Mouse (Mus musculus) urinary bladder, adult 2 months (tissue): ENCODE data around the gene Lrrn4. TPM values are rescaled to one million over a fixed set of nuclear protein-coding genes. Genes with fewer than 3 reads are reported as not detected.

Experiments
- DNase-seq: peaks from one replicate; pipeline ENCODE4 v3.0.0; 2022; ENCODE audit warnings: low spot score
- polyA plus RNA-seq: library from polyadenylated mRNA; depleted of rRNA; stranded (reverse); fragments of >200 nt; gene quantifications from 2 replicates; pipeline ENCODE4 v1.2.3, GENCODE M21; 2012; rRNA removed

Lrrn4 gene
- polyA plus RNA-seq, 1 experiment, result 4.8 TPM

DNA sequence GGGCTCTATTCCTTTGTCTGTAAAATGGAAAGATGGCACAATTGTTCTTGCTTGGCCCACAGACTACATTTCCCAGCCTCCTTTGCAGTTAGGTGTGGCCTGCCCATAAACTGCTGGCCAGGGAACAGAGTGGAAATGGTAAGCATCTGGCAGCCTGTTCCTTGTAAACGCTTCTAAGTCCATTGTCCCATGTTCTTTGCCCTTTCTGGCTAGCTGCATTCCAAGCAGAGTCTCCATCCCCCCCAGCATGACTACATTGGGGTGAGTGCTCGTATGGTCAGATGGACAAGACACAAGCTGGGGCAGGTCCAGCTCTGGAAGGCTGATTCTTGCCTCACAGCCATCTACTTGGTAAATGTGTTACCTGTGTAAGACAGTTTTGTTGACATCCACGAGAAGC is 9.0 kb downstream of the Lrrn4 start:
- no peak for DNase-seq

DNA sequence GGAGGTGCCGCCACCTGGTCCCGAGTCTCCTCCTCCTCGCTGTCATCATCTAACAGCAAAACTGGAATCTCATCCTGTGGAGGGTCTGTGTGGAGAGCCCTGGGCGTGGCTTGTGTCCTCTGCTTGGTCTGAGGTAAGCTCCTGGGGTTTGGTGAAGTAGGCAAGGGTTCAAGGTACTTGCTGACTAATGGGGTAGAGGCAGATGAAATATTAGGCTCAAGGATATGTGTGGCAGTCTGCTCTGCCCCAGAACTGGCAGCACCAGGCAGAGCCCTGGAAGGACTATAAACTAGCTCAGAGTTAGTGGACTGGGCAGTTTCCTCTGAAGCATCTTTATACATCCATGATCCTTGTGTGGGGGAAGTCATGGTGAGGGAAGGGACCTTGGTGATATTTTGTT is 10.4 kb downstream of the Lrrn4 start:
- DNase-seq, result no peak

DNA sequence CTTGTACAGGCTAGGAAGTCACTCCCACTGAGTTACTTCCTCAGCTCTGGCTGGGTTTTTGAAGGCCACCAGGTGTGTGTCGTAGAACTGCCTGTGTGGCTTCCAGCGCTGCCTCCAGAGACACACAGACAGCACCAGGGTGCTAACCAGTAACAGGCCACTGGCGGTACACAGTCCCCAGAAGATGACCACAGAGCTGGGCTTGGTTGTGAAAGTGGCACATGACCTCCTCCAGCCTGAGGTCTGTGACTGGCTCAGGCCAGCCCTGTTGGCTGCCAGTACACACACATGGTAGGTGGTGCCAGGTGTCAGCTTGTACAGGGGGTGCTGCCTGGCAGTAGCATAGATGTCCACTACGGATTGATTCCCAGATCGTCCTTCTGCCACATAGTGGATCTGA is 11.0 kb downstream of the Lrrn4 start:
- no peak for DNase-seq

DNA sequence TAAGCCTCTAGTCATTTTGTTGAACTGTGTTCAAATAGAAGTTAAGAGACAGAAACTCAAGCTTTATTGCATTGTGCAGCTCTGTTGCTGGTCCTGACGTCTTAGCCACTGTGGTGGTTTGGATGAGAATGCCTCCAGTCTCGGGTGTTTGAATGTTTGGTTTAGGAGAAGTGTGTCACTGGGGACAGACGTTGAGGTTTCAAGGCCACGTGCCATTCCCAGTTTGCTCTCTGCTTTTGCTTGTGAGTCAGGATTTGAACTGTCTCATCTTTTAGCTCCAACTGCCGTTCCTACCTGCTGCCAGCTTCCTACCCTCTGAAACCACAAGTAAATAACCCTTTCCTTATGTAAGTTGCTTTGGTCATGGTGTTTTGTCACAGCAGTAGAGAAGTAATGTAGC is 13.2 kb downstream of the Lrrn4 start:
- no peak for DNase-seq

DNA sequence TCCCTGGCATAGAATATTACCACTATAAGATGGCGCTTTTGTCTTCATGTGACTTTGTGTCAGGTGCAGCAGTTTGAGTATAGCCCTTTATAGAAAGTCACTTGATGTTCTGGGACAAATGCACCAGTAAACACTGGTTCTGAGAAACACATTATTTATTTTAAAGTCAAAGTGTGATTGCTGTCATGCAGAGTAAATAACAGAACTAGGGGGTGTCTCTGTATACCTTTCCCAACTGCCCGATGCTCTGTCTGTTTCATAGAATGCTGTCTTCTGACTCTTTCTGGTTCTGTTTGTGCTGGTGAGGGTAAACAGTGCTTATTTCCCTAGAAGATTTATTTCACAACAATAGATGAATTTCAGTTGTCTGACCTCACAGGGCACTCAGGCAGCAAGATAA is 17.4 kb downstream of the Lrrn4 start:
- no peak for DNase-seq

DNA sequence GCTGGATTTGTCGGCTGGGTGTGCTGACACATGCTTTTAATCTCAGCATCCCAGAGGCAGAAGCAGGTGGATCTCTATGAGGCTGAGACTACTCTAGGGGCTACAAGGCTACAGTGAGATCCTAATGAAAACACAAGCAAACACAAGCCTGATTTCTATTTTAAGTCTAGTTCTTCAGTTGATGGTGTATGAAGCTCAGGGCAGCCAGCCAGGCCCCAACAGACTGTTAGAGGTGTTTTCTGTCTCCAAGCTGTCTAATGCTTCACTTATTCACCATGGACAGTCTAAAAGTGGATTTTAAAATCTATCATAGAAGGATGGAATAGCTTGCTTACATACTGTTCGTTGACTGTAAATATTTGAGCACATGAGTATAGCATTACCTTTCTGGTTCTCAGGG is 19.2 kb downstream of the Lrrn4 start:
- no peak for DNase-seq

DNA sequence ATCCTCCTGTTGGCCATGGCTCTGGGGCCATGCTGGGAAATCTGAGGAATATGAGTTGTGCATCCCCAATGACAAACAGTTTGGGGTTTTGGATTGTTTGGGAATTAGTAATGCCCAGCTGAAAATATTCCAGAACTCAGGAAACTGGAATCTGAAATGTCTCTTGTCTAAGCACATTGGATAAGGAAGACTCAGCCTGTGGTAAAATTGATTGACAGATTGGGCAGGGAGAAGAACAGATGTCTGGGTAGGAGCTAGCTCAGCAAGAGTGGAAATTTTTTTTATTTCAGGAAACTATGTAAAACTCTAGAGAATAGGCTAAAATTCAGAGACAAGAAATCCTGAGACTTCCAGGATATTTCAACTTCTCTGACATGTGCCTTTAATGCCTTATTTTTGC is 20.3 kb downstream of the Lrrn4 start:
- no peak for DNase-seq

DNA sequence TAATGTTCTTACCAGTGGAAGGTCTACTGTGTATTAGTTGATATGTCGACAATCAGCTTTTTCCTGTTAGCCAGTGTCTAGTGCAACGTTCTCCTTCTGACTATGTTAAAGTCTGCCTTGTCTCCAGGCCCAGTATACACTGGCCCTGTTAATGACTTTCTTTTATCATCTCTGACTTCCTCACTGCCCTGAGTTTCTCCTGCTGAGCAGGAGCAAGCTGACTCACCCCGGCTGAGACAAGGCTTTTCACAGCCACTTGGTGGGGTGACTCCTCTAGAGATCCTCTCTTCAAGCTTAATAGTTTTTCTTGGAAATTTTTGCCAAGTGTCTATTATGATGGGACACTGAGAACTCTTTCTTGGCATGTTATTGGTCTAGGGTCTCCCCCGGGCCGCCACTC is 24.4 kb downstream of the Lrrn4 start:
- DNase-seq, result no peak

DNA sequence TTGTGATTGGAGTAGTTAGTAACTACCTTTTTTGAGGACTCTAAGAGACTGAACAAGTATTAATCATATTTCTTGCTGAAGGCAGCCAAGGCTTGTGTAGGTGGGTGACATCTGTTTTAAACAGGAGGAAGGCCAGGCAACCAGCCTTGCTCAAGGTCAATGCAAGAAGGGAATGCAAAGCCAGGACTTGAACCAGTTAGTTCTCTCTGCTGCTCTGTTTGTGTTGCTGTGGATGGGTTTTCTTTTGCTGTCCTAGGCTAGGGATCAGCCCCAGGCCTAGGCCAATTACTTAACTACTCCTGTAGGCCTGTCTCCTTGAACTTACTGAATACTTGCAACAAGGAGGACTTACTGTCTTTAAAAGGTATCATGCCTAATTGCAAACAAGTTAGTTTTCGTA is 27.6 kb downstream of the Lrrn4 start:
- DNase-seq, result no peak

DNA sequence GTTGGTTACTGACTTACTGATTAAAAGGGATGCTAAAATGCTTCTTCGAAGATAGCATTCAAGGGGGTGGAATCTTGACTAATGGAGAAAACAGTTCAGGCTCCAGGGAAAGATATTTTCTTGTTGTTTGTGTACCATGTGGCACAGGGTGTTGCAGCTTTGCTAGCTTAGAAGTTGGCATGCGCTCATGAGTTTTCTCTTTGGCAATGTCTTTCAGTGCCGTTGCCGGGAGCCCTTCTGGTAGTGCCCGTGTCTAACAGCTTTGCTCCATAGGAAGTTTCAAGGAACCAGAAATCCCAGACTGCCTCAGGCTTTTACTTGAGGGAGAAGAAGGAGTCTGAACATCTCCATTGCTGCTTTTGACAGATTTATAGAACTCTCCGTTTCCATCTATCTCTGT is 31.6 kb downstream of the Lrrn4 start:
- DNase-seq, result no peak

DNA sequence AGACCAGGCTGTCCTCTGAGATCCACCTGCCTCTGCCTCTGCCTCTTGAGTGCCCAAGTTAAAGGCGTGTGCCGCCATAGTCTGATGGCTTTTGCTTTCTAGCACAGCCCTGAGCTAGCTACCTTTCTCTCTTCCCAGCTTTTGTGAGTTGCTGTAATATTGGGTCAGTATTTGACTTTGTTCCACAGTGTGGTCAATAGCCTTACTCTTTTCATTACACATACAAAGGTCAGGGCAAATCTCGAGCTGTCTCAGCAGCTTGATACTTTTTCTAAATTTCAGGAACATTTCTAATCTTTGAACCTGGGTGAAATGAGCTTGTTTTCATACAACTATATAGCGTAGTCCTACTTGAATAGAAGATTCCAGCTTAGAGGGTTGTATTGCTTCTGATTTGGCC is 32.3 kb downstream of the Lrrn4 start:
- no peak for DNase-seq

DNA sequence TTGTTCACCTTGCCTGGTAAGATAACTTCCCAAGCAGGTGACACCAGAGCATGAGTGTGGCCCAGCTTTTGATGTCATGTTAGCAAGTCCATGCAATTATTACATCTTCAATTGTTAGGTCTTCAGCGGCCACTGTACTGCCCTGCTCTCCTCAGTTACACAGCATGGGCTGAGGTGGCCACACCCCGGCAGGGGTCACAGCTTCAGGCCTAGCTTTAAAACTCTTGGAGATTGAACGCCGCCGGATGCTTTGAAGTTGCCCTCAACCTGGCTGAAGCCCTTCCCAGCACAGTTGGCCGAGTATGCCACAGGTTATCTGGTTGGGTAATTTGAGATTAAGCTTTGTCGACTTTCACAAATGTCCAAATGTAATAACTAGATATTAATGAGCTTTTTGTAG is 33.1 kb downstream of the Lrrn4 start:
- no peak for DNase-seq

DNA sequence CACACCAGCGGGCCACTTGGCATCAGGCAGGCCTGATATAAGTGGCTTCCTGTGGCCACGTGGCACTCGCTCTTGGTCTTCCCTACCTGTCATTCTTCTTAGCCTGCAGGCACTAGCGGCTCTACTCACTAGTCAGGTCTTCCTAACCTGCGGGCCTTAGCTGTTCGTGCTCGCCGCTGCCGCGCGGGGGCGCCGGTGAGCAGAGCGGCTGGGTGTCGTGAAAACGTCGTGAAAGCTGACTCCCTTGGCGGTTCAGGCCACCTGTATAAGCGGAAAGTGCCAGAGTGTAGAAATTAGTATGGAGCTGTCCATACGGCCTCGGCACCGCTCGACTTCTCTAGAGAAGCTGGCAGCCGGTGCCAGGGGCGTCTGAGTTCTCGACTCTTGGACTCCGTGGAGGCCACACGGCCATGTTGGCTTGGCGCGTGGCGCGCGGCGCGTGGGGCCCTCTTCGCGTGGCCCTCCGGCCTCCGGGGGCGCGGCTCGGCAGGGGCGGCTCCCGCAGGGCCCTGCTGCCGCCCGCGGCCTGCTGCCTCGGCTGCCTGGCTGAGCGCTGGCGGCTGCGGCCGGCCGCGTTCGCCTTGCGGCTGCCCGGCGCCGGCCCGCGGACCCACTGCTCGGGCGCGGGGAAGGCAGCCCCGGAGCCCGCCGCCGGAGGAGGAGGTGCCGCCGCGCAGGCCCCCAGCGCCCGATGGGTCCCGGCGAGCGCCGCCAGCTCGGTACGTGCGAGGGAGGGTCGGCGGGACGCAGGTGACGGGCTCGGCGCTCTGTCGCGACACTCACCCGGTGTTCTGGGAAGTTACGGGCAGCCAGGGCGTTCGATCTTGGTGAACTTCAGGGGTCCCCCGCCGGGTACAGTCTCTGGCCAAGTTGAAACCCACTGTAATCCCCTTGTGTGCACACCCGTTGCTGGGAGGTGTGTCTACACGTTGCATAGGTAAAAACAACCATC is 34.0 kb downstream of the Lrrn4 start, which contains the start of gene Crls1:
Crls1 (plus strand) TSS at position 260 of the 952 bp plus-strand sequence.
- peak; percentile 99 for DNase-seq

DNA sequence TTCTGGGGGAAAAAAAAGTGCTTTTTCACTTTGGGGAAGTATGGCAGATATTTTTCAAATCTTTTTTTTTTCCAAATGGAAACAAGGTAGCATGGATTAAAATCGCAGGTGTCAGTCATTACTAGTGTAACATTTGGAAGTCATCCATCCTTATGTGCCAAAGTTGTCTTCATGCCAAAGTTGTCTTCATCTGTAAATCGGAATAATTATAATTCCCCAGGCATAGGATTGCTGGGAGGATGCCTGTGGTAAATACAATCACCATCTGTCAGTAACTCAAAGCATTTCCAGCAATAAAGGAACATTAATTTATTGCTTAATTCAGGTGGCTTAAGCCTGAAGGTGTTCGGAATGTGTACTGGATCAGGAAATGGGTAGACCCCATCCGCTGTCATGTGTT is 39.6 kb downstream of the Lrrn4 start:
- no peak for DNase-seq

Other genes with a start within 250 kb of the Lrrn4 start
- gene Shld1, start 194.0 kb downstream of the Lrrn4 start, polyA plus RNA-seq, result 14.2 and 14.4 TPM in 2 replicates
- gene Chgb, start 99.6 kb downstream of the Lrrn4 start, polyA plus RNA-seq, result 0.19 and 0.27 TPM in 2 replicates
- 15.8 and 16.3 TPM in 2 replicates for gene Trmt6, start 64.8 kb downstream of the Lrrn4 start, polyA plus RNA-seq
- gene Mcm8, start 64.8 kb downstream of the Lrrn4 start, polyA plus RNA-seq, result 2.7 and 2.8 TPM in 2 replicates
- gene Crls1, start 34.2 kb downstream of the Lrrn4 start, polyA plus RNA-seq, result 21.6 and 24.2 TPM in 2 replicates
- gene Fermt1, start 65.0 kb upstream of the Lrrn4 start, polyA plus RNA-seq, result 8.3 and 9.1 TPM in 2 replicates